Mouse (Mus musculus) hindbrain, embryonic 14.5 days (tissue): ENCODE measurements around the gene Ass1. TPM values are rescaled to one million over a fixed set of nuclear protein-coding genes. Genes with fewer than 3 reads are reported as not detected.

ENCODE experiments used
- ATAC-seq: fragments of 200-750 bp; cut with Nextera tagmentation; 2 replicates; pipeline ENCODE4 v1.8.0; 2017; ENCODE audit warnings: moderate number of reproducible peaks, mild to moderate bottlenecking, moderate TSS enrichment, moderate library complexity; ENCODE audit not compliant: low FRiP score
- DNase-seq: peaks from one replicate; pipeline ENCODE4 v3.0.0-alpha.2; 2015; ENCODE audit warnings: low spot score
- H3K27ac ChIP-seq: fragments of 300-500 bp; sonication (generic); 2 replicates; pipeline ENCODE4 v1.5.1; 2014; ENCODE audit warnings: mild to moderate bottlenecking, moderate library complexity
- H3K27me3 ChIP-seq: fragments of 300-500 bp; sonication (generic); 2 replicates; pipeline ENCODE4 v1.6.1; 2014; ENCODE audit warnings: mild to moderate bottlenecking, low read length, mixed read lengths; ENCODE audit not compliant: control insufficient read depth, insufficient read depth
- H3K36me3 ChIP-seq: fragments of 300-500 bp; sonication (generic); replicated peaks from 2 replicates; pipeline ENCODE4 v1.6.1; 2014; ENCODE audit not compliant: control insufficient read depth, insufficient read depth
- H3K4me1 ChIP-seq: fragments of 300-500 bp; sonication (generic); replicated peaks from 2 replicates; pipeline ENCODE4 v1.6.1; 2014; ENCODE audit warnings: antibody characterized with exemption, low read length, mixed read lengths; ENCODE audit not compliant: control insufficient read depth, insufficient read depth
- H3K4me2 ChIP-seq: fragments of 300-500 bp; sonication (generic); replicated peaks from 2 replicates; pipeline ENCODE4 v1.6.1; 2014; ENCODE audit warnings: mild to moderate bottlenecking, moderate library complexity
- H3K4me3 ChIP-seq: fragments of 300-500 bp; sonication (generic); replicated peaks from 2 replicates; pipeline ENCODE4 v1.5.1; 2014; ENCODE audit warnings: mild to moderate bottlenecking, low read length
- H3K9ac ChIP-seq: fragments of 300-500 bp; sonication (generic); 2 replicates; pipeline ENCODE4 v1.6.1; 2014
- H3K9me3 ChIP-seq: fragments of 300-500 bp; sonication (generic); 2 replicates; pipeline ENCODE4 v1.6.1; 2016; ENCODE audit warnings: low read length; ENCODE audit not compliant: control insufficient read depth
- WGBS: fragments of 180-500 bp; shearing (Covaris S2); extraction: QIAGEN DNeasy Blood & Tissue Kit; methylation state at CpG from one replicate; pipeline ENCODE4 v1.1.7; 2014; 5-methylcytosine and 5-hydroxymethylcytosine counted together
- polyA plus RNA-seq: library from polyadenylated mRNA; unstranded; fragments of >200 nt; fragmentation: Nextera tagmentation; extraction: Ambion mirVana; gene quantifications from 2 replicates; pipeline ENCODE4 v1.2.1, GENCODE M21; 2014

Ass1 gene
- 6.1 and 8.0 TPM in 2 replicates for polyA plus RNA-seq

GRCm38 (mm10) chr2:31469931-31470682 is at the start of gene Ass1:
Ass1 (plus strand) TSS chr2:31470207.
- Histone ChIP-seq H3K4me3 (peak within 1 kb of the TSS; percentile 37), H3K27me3 (peaks cover 46% of the 10 kb centered on the region), H3K4me1 (peaks cover 11% of the 10 kb centered on the region; the same call in 1 of the 2 replicates), H3K9me3 (no peaks in the 10 kb centered on the region), H3K9ac (peak within 1 kb of the TSS; percentile 55), H3K4me2 (peak within 1 kb of the TSS; percentile 81), H3K27ac (no peak within 1 kb of the TSS), H3K36me3 (no peaks in the 10 kb centered on the region)
- ATAC-seq = 0 out of 2 replicates have a peak, but pooled peaks have one; percentile 27
- 1% methylated on average over 44 of the region's 49 CpGs for WGBS
- peak; percentile 37 for DNase-seq

GRCm38 (mm10) chr2:31420914-31421313 is 49.1 kb upstream of the Ass1 start:
- no peak overlapping the region for H3K9ac ChIP-seq
- no peaks in the 10 kb centered on the region for H3K36me3 ChIP-seq
- no peaks in the 10 kb centered on the region for H3K27me3 ChIP-seq
- no peak overlapping the region for H3K27ac ChIP-seq
- no peak overlapping the region for H3K4me3 ChIP-seq
- no peak for DNase-seq
- H3K9me3 ChIP-seq = no peaks in the 10 kb centered on the region
- ATAC-seq = no peak
- no peaks in the 10 kb centered on the region for H3K4me1 ChIP-seq
- WGBS = 83% methylated on average over 6 of the region's 6 CpGs
- H3K4me2 ChIP-seq = no peak overlapping the region

- ATAC-seq (no peak), DNase-seq (no peak)
- H3K4me3 ChIP-seq = no peak overlapping the region
- H3K27ac ChIP-seq = no peak overlapping the region
- no peaks in the 10 kb centered on the region for H3K9me3 ChIP-seq
- 78% methylated on average over 6 of the region's 6 CpGs for WGBS
- H3K9ac ChIP-seq = no peak overlapping the region
- H3K36me3 ChIP-seq = no peaks in the 10 kb centered on the region
- H3K4me2 ChIP-seq = no peak overlapping the region
- no peaks in the 10 kb centered on the region for H3K4me1 ChIP-seq
- no peaks in the 10 kb centered on the region for H3K27me3 ChIP-seq
These were observed 47.4 kb upstream of the Ass1 start for GRCm38 (mm10) chr2:31422576-31422975.

DNA sequence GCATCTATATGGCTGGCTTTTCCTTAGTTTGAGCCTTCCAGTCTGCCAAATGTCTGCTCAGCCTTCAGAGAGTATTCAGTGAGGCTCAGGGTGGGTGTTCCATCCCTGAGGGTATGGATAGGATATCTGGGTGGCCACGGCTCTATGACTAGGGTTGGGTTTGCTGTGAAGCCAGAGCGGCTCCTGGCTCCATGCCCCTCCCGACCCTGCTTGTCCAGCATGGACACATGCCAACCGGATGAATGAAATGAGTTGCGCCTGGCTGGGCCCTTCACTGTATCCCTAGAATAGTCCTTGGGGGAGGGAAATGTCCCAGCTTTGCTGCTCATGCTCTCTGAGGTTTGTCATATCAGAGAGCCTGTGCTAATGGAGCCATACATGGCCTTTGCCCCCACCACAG is 38.5 kb upstream of the Ass1 start:
- H3K4me1 ChIP-seq = no peaks in the 10 kb centered on the region
- H3K27ac ChIP-seq = no peak overlapping the region
- H3K36me3 ChIP-seq = no peaks in the 10 kb centered on the region
- WGBS = 82% methylated on average over 5 of the region's 5 CpGs
- DNase-seq = no peak
- H3K9me3 ChIP-seq = no peaks in the 10 kb centered on the region
- no peak overlapping the region for H3K4me2 ChIP-seq
- H3K27me3 ChIP-seq = no peaks in the 10 kb centered on the region
- no peak overlapping the region for H3K9ac ChIP-seq
- no peak overlapping the region for H3K4me3 ChIP-seq
- no peak for ATAC-seq

DNA sequence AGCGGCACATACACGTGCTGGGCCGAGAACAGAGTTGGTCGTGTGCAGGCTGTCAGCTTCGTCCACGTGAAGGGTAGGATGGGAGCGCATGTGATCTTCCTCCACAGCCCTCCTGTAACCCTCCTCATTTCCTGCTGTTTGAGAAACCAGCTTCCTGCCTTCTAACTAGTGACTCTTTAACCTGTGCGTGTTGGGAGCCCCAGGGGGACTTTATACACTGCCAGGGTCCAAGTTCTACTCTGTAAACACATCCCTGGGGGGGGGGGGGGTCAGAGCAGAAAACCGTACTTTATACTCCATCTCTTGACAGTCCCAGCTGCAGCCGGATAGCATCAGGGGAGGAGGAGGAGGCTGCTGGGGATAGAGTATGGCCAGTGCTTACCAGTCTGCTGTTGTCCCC is 35.3 kb upstream of the Ass1 start:
- no peaks in the 10 kb centered on the region for H3K9me3 ChIP-seq
- H3K9ac ChIP-seq = no peak overlapping the region
- H3K4me3 ChIP-seq = no peak overlapping the region
- WGBS = 80% methylated on average over 10 of the region's 10 CpGs
- H3K27me3 ChIP-seq = no peaks in the 10 kb centered on the region
- no peak overlapping the region for H3K27ac ChIP-seq
- no peak overlapping the region for H3K4me2 ChIP-seq
- no peaks in the 10 kb centered on the region for H3K4me1 ChIP-seq
- H3K36me3 ChIP-seq = no peaks in the 10 kb centered on the region
- DNase-seq = no peak
- ATAC-seq = no peak

DNA sequence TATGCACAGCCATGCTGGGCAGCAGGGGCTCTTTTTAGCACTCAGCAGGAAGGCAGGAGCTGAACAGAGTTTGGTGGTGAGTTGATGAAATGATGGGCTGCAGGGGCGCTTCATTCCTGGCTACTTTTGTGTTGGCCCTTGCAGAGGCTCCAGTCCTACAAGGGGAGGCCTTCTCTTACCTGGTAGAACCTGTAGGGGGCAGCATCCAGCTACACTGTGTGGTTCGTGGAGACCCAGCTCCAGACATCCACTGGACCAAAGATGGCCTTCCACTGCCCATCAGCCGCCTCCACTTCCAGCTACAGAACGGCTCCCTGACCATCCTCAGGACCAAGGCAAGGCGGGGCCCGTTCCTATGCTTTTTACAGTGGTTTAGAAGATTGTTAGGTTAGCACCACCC is 34.4 kb upstream of the Ass1 start:
- Histone ChIP-seq H3K27me3 (no peaks in the 10 kb centered on the region), H3K9me3 (no peaks in the 10 kb centered on the region), H3K9ac (no peak overlapping the region), H3K4me1 (no peaks in the 10 kb centered on the region), H3K4me2 (no peak overlapping the region), H3K27ac (no peak overlapping the region), H3K4me3 (no peak overlapping the region), H3K36me3 (no peaks in the 10 kb centered on the region)
- WGBS = 41% methylated on average over 6 of the region's 6 CpGs
- ATAC-seq = no peak
- peak; percentile 51 for DNase-seq

- 67% methylated on average over 14 of the region's 14 CpGs for WGBS
- H3K4me3 ChIP-seq = no peak overlapping the region
- H3K4me2 ChIP-seq = no peak overlapping the region
- no peak overlapping the region for H3K27ac ChIP-seq
- no peaks in the 10 kb centered on the region for H3K4me1 ChIP-seq
- no peaks in the 10 kb centered on the region for H3K9me3 ChIP-seq
- no peak overlapping the region for H3K9ac ChIP-seq
- H3K27me3 ChIP-seq = no peaks in the 10 kb centered on the region
- ATAC-seq (no peak), DNase-seq (no peak)
- no peaks in the 10 kb centered on the region for H3K36me3 ChIP-seq
These were observed 32.3 kb upstream of the Ass1 start for GRCm38 (mm10) chr2:31437480-31438245.

GRCm38 (mm10) chr2:31439576-31439975 is 30.4 kb upstream of the Ass1 start:
- 82% methylated on average over 6 of the region's 6 CpGs for WGBS
- no peaks in the 10 kb centered on the region for H3K4me1 ChIP-seq
- H3K27me3 ChIP-seq = no peaks in the 10 kb centered on the region
- H3K4me2 ChIP-seq = no peak overlapping the region
- DNase-seq (no peak), ATAC-seq (no peak)
- no peak overlapping the region for H3K9ac ChIP-seq
- H3K4me3 ChIP-seq = no peak overlapping the region
- no peaks in the 10 kb centered on the region for H3K36me3 ChIP-seq
- no peak overlapping the region for H3K27ac ChIP-seq
- no peaks in the 10 kb centered on the region for H3K9me3 ChIP-seq

DNA sequence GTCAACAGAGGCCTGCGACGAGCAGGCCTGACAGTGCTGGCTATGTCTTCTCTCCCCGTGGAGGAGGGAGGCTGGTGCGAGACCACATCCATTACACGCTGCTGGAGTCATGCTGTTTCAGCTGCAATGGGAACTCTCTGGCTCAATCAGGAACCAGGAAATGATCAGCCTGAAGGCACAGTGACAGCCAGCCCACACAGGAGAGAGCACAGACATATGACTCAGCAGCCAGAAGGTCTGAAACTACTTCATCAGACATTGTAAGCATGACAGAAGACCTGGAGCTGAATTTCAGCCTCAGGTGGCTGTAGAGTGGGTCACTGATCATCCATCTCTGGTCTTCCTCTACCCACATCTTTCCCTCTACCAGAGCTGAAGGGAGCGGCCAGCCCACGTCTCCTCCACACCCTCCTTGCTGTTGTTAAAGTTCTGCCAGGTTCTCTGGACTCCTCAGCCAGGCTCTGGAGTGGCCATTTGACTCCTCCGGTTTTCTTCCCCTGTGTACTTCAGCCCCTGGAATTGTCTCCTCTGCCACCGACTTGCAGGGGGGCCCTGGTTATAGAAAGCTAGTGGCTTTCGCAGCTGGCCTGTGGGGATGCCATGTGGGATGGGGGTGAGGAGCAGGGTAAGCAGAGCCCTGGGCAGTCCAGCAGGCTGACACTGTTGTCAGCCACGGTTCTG is 27.4 kb upstream of the Ass1 start:
- 53% methylated on average over 11 of the region's 11 CpGs for WGBS

More for the DNA sequence above, 27.4 kb upstream of the Ass1 start:
- Histone ChIP-seq H3K4me3 (no peak overlapping the region), H3K27ac (no peak overlapping the region), H3K36me3 (no peaks in the 10 kb centered on the region), H3K4me2 (no peak overlapping the region), H3K9me3 (no peaks in the 10 kb centered on the region), H3K4me1 (no peaks in the 10 kb centered on the region), H3K27me3 (no peaks in the 10 kb centered on the region), H3K9ac (no peak overlapping the region)
- ATAC-seq = peak; percentile 64; the same call in 1 of the 2 replicates
- no peak for DNase-seq
